Mouse (Mus musculus): ENCODE results near the gene Nhlh2. TPM values are rescaled to one million over a fixed set of nuclear protein-coding genes. Genes with fewer than 3 reads are reported as not detected.

Nhlh2 gene
- polyA plus RNA-seq, 1 experiment from 2014 or later: 46.2 TPM

DNA sequence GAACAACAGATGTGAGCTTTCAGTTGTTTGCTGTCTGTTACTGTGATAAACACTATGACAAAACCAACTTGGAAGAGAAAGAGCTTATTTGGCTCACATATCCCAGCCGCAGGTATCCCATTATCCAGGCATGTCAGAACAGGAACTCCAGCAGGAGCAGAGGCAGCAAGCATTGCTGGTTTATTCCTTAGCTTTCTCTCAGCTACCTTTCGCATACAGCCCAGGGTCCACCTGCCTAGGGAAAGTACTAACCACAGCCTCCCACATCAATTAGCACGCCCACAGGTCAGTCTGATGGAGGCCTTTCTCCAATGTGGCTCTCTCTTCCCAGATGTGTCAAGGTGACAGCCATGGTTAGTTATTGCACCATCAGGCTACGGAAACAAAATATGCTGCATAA, 31.8 kb downstream of the Nhlh2 start:
- no peaks in the 10 kb centered on the region for H3K9me3 ChIP-seq (ENCODE audit: control insufficient read depth, low read length)
- H3K27ac ChIP-seq (replicated peaks; ENCODE audit: low read depth, low read length): no peak overlapping the region
- DNase-seq: no peak
- H3K9ac ChIP-seq (replicated peaks; ENCODE audit: low read length): no peak overlapping the region
- H3K4me2 ChIP-seq (ENCODE audit: low read length): no peak overlapping the region
- no peak overlapping the region for H3K4me3 ChIP-seq (replicated peaks; ENCODE audit: low read depth, low read length)
- no peaks in the 10 kb centered on the region for H3K27me3 ChIP-seq (ENCODE audit: control insufficient read depth, insufficient read depth, low read length)
- H3K36me3 ChIP-seq (ENCODE audit: control insufficient read depth, insufficient read depth, low read length): no peaks in the 10 kb centered on the region
- ATAC-seq (ENCODE audit: low FRiP score, low TSS enrichment): no peak
- H3K4me1 ChIP-seq (ENCODE audit: control insufficient read depth, insufficient read depth, low read length): no peaks in the 10 kb centered on the region
- 94% methylated on average over 4 of the region's 4 CpGs for WGBS

DNA sequence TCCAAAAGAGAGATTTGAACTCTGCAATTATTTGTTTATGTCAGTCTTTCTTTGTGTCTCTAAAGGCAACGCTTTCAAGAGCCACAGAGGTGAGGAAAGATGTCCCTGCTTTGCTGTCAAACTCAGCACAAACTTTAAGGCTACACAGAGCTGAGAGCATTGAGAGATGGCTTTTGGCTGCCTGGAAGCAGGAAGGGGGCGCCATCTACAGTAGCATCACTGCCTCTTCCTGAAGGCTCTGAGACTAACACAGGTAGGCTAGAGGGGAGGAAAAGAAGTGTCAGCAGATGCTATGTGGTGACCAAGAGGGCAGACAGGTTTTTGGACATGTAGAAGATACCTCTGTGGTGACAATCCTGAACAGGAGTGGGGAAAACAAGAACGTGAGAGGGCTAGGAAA, 35.2 kb downstream of the Nhlh2 start:
- H3K36me3 ChIP-seq (ENCODE audit: control insufficient read depth, insufficient read depth, low read length): no peaks in the 10 kb centered on the region
- ATAC-seq (ENCODE audit: low FRiP score, low TSS enrichment): no peak
- 44% methylated on average over 3 of the region's 3 CpGs for WGBS
- H3K4me1 ChIP-seq (ENCODE audit: control insufficient read depth, insufficient read depth, low read length): no peaks in the 10 kb centered on the region
- H3K4me2 ChIP-seq (ENCODE audit: low read length): no peak overlapping the region
- no peaks in the 10 kb centered on the region for H3K9me3 ChIP-seq (ENCODE audit: control insufficient read depth, low read length)
- no peak overlapping the region for H3K27ac ChIP-seq (replicated peaks; ENCODE audit: low read depth, low read length)
- no peaks in the 10 kb centered on the region for H3K27me3 ChIP-seq (ENCODE audit: control insufficient read depth, insufficient read depth, low read length)
- no peak overlapping the region for H3K4me3 ChIP-seq (replicated peaks; ENCODE audit: low read depth, low read length)
- no peak overlapping the region for H3K9ac ChIP-seq (replicated peaks; ENCODE audit: low read length)
- peak; percentile 25 for DNase-seq

DNA sequence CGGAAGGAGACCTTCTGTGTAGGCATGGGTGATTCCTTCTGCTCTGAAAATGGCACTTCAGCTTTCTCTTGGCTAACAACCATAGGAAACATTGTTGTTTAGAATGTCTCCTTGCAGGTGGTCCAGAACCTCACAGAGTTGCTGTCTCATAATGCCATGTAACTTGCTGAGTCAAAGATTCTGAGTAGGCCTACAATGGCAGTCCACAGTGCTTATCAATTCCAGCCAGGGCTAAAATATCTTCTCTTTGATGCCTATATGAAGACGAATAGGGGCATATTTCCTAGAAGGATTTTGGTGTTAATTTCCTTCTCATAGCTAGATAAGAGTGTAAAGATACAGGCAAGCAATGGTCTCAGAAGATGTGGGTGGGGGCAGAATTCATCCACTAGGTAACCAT, 37.7 kb downstream of the Nhlh2 start:
- no peak for ATAC-seq (ENCODE audit: low FRiP score, low TSS enrichment)
- DNase-seq: no peak
- Histone ChIP-seq H3K9me3 (ENCODE audit: control insufficient read depth, low read length) (no peaks in the 10 kb centered on the region), H3K4me1 (ENCODE audit: control insufficient read depth, insufficient read depth, low read length) (no peaks in the 10 kb centered on the region), H3K27ac (replicated peaks; ENCODE audit: low read depth, low read length) (no peak overlapping the region), H3K4me3 (replicated peaks; ENCODE audit: low read depth, low read length) (no peak overlapping the region), H3K4me2 (ENCODE audit: low read length) (no peak overlapping the region), H3K27me3 (ENCODE audit: control insufficient read depth, insufficient read depth, low read length) (no peaks in the 10 kb centered on the region), H3K36me3 (ENCODE audit: control insufficient read depth, insufficient read depth, low read length) (no peaks in the 10 kb centered on the region), H3K9ac (replicated peaks; ENCODE audit: low read length) (no peak overlapping the region)
- 90% methylated on average over 2 of the region's 2 CpGs for WGBS

DNA sequence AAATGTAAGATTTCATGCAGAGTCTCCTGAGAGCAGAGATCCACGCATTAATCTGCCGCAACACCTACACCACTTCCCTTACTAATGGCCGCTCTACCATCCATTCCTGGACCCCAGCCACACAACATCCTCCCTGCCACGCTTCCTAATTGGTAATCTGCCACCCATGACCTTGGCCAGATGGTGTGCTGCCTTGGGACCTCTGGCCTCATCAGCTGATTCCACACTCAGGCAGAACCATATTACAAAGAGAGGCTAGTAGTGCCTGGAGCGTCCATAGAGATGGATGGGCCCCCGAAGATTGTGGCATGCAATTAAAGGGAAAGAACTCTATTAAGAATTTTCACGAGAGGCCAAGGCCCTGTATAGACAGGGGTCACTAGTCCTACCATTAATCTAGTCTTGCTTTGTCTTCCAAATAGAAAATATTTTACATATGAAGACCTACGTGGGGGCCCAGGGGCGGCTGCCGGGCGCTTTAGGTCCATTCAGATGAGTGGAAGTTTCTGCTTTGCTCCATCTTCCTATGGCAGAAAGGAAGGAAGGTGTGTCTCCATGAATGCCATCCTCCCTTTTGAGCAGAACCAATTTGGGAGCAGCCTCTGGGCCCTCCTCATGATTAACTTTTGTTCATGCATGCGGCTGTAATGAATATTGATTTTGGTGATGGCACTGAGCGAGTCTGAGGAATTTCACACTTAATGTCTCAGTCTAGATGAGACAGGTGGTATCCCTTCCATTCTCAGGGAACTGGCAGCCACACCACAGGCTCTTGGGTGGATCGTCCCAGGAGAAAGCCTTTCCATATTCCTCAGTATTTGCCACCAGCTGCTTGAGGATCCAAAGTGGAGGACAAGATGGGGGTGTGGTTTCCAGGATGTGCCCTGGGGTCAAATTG, 39.6 kb downstream of the Nhlh2 start:
- no peaks in the 10 kb centered on the region for H3K36me3 ChIP-seq (ENCODE audit: control insufficient read depth, insufficient read depth, low read length)
- ATAC-seq (ENCODE audit: low FRiP score, low TSS enrichment): peak; percentile 57; the same call in 1 of the 2 replicates
- H3K4me1 ChIP-seq (ENCODE audit: control insufficient read depth, insufficient read depth, low read length): 0 out of 2 replicates have a peak, but pooled peaks cover 5% of the 10 kb centered on the region
- no peaks in the 10 kb centered on the region for H3K9me3 ChIP-seq (ENCODE audit: control insufficient read depth, low read length)
- DNase-seq: peak; percentile 55
- H3K27me3 ChIP-seq (ENCODE audit: control insufficient read depth, insufficient read depth, low read length): no peaks in the 10 kb centered on the region
- no peak overlapping the region for H3K4me3 ChIP-seq (replicated peaks; ENCODE audit: low read depth, low read length)
- H3K27ac ChIP-seq (replicated peaks; ENCODE audit: low read depth, low read length): no peak overlapping the region; the same call in 1 of the 2 replicates
- WGBS: 50% methylated on average over 14 of the region's 14 CpGs
- H3K9ac ChIP-seq (replicated peaks; ENCODE audit: low read length): no peak overlapping the region
- H3K4me2 ChIP-seq (ENCODE audit: low read length): no peak overlapping the region

DNA sequence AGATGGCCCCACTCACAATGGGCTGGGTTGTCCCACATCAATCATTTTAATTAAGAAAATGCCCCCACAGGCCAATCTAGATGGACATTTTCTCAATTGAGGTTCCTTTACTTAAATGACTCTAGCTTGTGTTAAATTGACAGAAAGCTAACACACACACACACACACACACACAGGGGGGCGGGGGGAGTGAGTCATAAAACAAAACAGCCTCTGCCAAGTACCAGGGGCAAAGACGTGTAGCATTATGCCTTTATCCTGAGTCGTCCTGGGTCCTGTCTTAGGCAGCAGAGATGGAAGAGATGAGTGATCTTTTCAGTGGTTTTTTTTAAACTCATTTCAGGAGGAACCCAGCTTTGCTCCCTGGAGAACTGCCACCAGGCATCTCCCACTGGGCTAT, 42.2 kb downstream of the Nhlh2 start:
- DNase-seq (no peak), ATAC-seq (ENCODE audit: low FRiP score, low TSS enrichment) (no peak)
- Histone ChIP-seq H3K9me3 (ENCODE audit: control insufficient read depth, low read length) (no peaks in the 10 kb centered on the region), H3K4me3 (replicated peaks; ENCODE audit: low read depth, low read length) (no peak overlapping the region), H3K27me3 (ENCODE audit: control insufficient read depth, insufficient read depth, low read length) (no peaks in the 10 kb centered on the region), H3K9ac (replicated peaks; ENCODE audit: low read length) (no peak overlapping the region), H3K4me2 (ENCODE audit: low read length) (no peak overlapping the region), H3K27ac (replicated peaks; ENCODE audit: low read depth, low read length) (no peak overlapping the region), H3K36me3 (ENCODE audit: control insufficient read depth, insufficient read depth, low read length) (no peaks in the 10 kb centered on the region), H3K4me1 (ENCODE audit: control insufficient read depth, insufficient read depth, low read length) (peaks cover 15% of the 10 kb centered on the region)
- 56% methylated on average over 3 of the region's 3 CpGs for WGBS

DNA sequence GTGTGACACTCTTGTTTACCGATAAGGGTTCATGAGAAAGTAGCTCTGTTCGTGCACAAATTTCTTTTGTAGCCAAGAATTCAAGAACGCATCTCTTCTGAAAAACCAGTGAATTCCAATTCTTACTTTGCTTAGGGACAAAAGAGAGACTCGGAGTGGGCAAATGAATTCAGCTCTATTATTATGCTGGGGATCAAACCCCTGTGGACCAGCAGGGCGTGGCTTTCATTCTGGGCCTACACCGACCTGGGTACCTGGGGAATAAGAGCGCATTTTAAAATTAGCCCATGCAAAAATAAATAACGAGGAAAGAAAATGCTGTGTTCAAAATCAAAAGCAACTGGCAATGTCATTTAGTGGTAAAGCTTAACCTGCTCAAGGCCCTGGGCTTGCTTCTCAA, 43.4 kb downstream of the Nhlh2 start:
- DNase-seq: peak; percentile 54
- Histone ChIP-seq H3K27me3 (ENCODE audit: control insufficient read depth, insufficient read depth, low read length) (no peaks in the 10 kb centered on the region), H3K27ac (replicated peaks; ENCODE audit: low read depth, low read length) (peak overlapping the region; percentile 52; the same call in 1 of the 2 replicates), H3K9me3 (ENCODE audit: control insufficient read depth, low read length) (no peaks in the 10 kb centered on the region), H3K9ac (replicated peaks; ENCODE audit: low read length) (no peak overlapping the region), H3K4me2 (ENCODE audit: low read length) (no peak overlapping the region), H3K4me3 (replicated peaks; ENCODE audit: low read depth, low read length) (no peak overlapping the region), H3K36me3 (ENCODE audit: control insufficient read depth, insufficient read depth, low read length) (no peaks in the 10 kb centered on the region), H3K4me1 (ENCODE audit: control insufficient read depth, insufficient read depth, low read length) (peaks cover 15% of the 10 kb centered on the region)
- WGBS: 13% methylated on average over 8 of the region's 8 CpGs
- ATAC-seq (ENCODE audit: low FRiP score, low TSS enrichment): no peak

DNA sequence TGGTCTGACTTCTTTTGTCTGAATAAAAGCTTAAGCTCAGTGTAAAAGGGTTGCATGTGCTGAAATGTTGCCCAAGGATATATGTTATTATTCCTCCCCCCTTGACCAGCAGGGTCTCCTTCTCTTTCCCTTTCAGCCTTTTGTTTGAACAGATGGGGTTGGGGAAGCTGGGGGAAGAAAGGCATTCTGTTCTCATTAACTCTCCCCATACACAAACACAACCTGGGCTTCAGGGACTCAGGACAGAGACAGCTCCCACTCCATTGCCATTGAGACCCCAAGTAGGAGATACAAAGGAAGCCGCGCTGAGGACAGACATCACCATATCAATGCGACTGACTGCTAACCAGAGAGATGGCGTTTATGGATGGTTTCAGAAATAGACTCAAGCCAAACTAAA, 46.0 kb downstream of the Nhlh2 start:
- no peaks in the 10 kb centered on the region for H3K9me3 ChIP-seq (ENCODE audit: control insufficient read depth, low read length)
- DNase-seq (peak; percentile 40), ATAC-seq (ENCODE audit: low FRiP score, low TSS enrichment) (no peak; the same call in 1 of the 2 replicates)
- 9% methylated on average over 4 of the region's 4 CpGs for WGBS
- peak overlapping the region; percentile 50 for H3K27ac ChIP-seq (replicated peaks; ENCODE audit: low read depth, low read length)
- H3K9ac ChIP-seq (replicated peaks; ENCODE audit: low read length): no peak overlapping the region
- no peaks in the 10 kb centered on the region for H3K27me3 ChIP-seq (ENCODE audit: control insufficient read depth, insufficient read depth, low read length)
- H3K36me3 ChIP-seq (ENCODE audit: control insufficient read depth, insufficient read depth, low read length): no peaks in the 10 kb centered on the region
- no peak overlapping the region for H3K4me3 ChIP-seq (replicated peaks; ENCODE audit: low read depth, low read length)
- no peak overlapping the region for H3K4me2 ChIP-seq (ENCODE audit: low read length)
- peaks cover 15% of the 10 kb centered on the region for H3K4me1 ChIP-seq (ENCODE audit: control insufficient read depth, insufficient read depth, low read length)

DNA sequence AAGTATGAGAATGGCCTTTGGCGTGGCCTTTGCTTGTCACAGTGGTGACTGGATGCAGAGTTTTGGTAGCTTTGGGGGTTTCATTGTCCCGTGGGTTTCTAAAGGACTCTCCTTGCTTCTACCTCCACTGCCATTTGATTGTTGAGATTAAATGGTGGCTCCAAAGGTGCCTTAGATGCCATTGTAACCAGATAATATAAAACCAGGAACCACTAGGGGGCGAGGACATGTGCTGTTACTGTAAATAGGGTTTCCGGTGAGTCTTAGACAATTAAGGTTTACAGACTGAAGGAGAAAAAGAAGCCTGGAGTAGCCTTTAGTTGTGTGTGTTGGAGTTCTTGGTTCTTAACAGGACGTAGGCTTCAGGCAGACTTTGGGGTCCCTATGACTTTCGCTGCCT, 50.2 kb downstream of the Nhlh2 start:
- WGBS: 84% methylated on average over 6 of the region's 6 CpGs
- no peaks in the 10 kb centered on the region for H3K9me3 ChIP-seq (ENCODE audit: control insufficient read depth, low read length)
- H3K27me3 ChIP-seq (ENCODE audit: control insufficient read depth, insufficient read depth, low read length): no peaks in the 10 kb centered on the region
- no peak overlapping the region for H3K4me3 ChIP-seq (replicated peaks; ENCODE audit: low read depth, low read length)
- H3K9ac ChIP-seq (replicated peaks; ENCODE audit: low read length): no peak overlapping the region
- ATAC-seq (ENCODE audit: low FRiP score, low TSS enrichment) (no peak), DNase-seq (peak; percentile 29)
- H3K27ac ChIP-seq (replicated peaks; ENCODE audit: low read depth, low read length): no peak overlapping the region
- H3K4me2 ChIP-seq (ENCODE audit: low read length): no peak overlapping the region
- H3K36me3 ChIP-seq (ENCODE audit: control insufficient read depth, insufficient read depth, low read length): no peaks in the 10 kb centered on the region
- H3K4me1 ChIP-seq (ENCODE audit: control insufficient read depth, insufficient read depth, low read length): peaks cover 9% of the 10 kb centered on the region

All from midbrain, embryonic 14.5 days (tissue).